Mouse (Mus musculus) adrenal gland, adult (tissue): ENCODE data around the gene Pdk1.

Experiments used
- DNase-seq, 2 experiments: peaks; one replicate each; pipeline ENCODE4 v3.0.0; 2022 to 2023; ENCODE audit warnings: low spot score in 1 of 2; ENCODE audit not compliant: inconsistent age in 2 of 2

Pdk1 gene

GRCm38 (mm10) chr2:71872801-71873443, at the start of gene Pdk1:
Gene Pdk1 (plus strand): TSS chr2:71873224.
- DNase-seq: peak; percentile 99

- peak; percentile 45 to 77 for DNase-seq
These were observed 48.9 kb upstream of the Pdk1 start for GRCm38 (mm10) chr2:71824146-71824545.

GRCm38 (mm10) chr2:71827711-71828110, 45.3 kb upstream of the Pdk1 start:
- no peak for DNase-seq

- DNase-seq: no peak
These were observed 44.1 kb upstream of the Pdk1 start for GRCm38 (mm10) chr2:71828928-71829327.

GRCm38 (mm10) chr2:71833626-71834025, 39.4 kb upstream of the Pdk1 start:
- no peak for DNase-seq

GRCm38 (mm10) chr2:71834371-71834770, 38.7 kb upstream of the Pdk1 start:
- peak; percentile 27 to 64 for DNase-seq

GRCm38 (mm10) chr2:71835556-71835955, 37.5 kb upstream of the Pdk1 start:
- no peak for DNase-seq

GRCm38 (mm10) chr2:71836232-71836631, 36.8 kb upstream of the Pdk1 start:
- no peak for DNase-seq

- DNase-seq: no peak
These were observed 35.8 kb upstream of the Pdk1 start for GRCm38 (mm10) chr2:71837261-71837660.

- DNase-seq: peak; percentile 76 to 90
These were observed 35.2 kb upstream of the Pdk1 start for GRCm38 (mm10) chr2:71837791-71838190.

- DNase-seq: peak; percentile 56 to 77
These were observed 29.7 kb upstream of the Pdk1 start for GRCm38 (mm10) chr2:71843316-71843715.

- peak; percentile 57 to 64 for DNase-seq
These were observed 28.1 kb upstream of the Pdk1 start for GRCm38 (mm10) chr2:71844906-71845305.

GRCm38 (mm10) chr2:71852161-71852560, 20.9 kb upstream of the Pdk1 start:
- peak; percentile 46 to 78 for DNase-seq

GRCm38 (mm10) chr2:71855076-71855475, 17.9 kb upstream of the Pdk1 start:
- DNase-seq: no peak

GRCm38 (mm10) chr2:71863531-71864173, 9.4 kb upstream of the Pdk1 start:
- no peak for DNase-seq

GRCm38 (mm10) chr2:71865022-71865421, 8.0 kb upstream of the Pdk1 start:
- no peak for DNase-seq

- no peak for DNase-seq
These were observed 7.1 kb upstream of the Pdk1 start for GRCm38 (mm10) chr2:71865935-71866334.

- no peak for DNase-seq
These were observed 6.5 kb upstream of the Pdk1 start for GRCm38 (mm10) chr2:71866565-71866964.

- no peak for DNase-seq
These were observed 6.0 kb upstream of the Pdk1 start for GRCm38 (mm10) chr2:71867019-71867418.

- DNase-seq: peak; percentile 42 to 70
These were observed 5.5 kb upstream of the Pdk1 start for GRCm38 (mm10) chr2:71867480-71867879.

GRCm38 (mm10) chr2:71868256-71868655, 4.8 kb upstream of the Pdk1 start:
- no peak for DNase-seq

- DNase-seq: no peak
These were observed 883 bp upstream of the Pdk1 start for GRCm38 (mm10) chr2:71872141-71872540.
